Comparison of ENCODE assay signal across 14 mouse cellular contexts in the genomic region with DNA sequence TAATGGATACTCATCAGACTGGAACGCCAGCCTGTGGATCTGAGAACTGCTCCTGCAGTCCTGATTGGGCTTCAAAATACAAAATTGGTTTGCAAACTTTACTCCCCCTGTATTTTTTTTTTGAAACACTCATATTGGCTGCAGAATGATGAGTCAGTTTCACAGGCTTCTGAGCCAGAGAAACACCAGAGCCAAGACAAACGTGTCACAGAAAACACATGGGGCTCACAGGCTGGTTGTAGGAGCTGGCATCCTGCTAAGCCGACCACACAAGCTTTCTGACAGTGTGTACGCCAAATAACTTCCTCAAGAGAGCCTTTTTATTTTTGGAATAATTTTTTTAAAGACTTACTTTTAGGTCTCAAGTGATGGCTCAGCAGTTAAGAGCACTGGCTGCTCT. TPM values are rescaled to one million over a fixed set of nuclear protein-coding genes. Genes with fewer than 3 reads are reported as not detected.
DNase-seq lines count a peak whose midpoint lies in the region; TF ChIP-seq lines count a peak whose summit lies in the region.
"Had no signal": no experiment of that assay in that cellular context is flagged by ENCODE, and none has a peak within 500 bp of the region (broad histone marks: within the 10 kb centered on the region; RNA-seq: fewer than 3 reads in every experiment).

No protein-coding gene starts in this region.

- no peak overlapping the region for H3K4me3 ChIP-seq in left cerebral cortex, adult 2 months
- H3K4me3 ChIP-seq: limb, embryonic 12.5 days had no signal

- no peak; the same call in 1 of the 2 replicates for TF ChIP-seq CTCF in left cerebral cortex, adult 2 months (IDR thresholded peaks at IDR 0.05)

- intact Hi-C loops in left cerebral cortex, adult 2 months (cut with DNase I): loop anchor here (5.0 kb wide), 1 partner anchor 118 kb away; no protein-coding TSS in a partner anchor
- intact Hi-C loops in left cerebral cortex, postnatal 10 days (cut with DNase I): loop anchor here (5.0 kb wide), 1 partner anchor 208 kb away; no protein-coding TSS in a partner anchor

- H3K27ac ChIP-seq in left cerebral cortex, adult 2 months: no peak overlapping the region
- H3K27ac ChIP-seq: limb, embryonic 12.5 days; macrophage had no signal

- peak; percentile 27 to 28 for DNase-seq in left cerebral cortex, adult 2 months (ENCODE audit: extremely low spot score in 1 of 2, low spot score in 2 of 2)
- no peak for DNase-seq in left cerebral cortex, adult 11 months (ENCODE audit: low spot score)
- peak; percentile 58 to 72 for DNase-seq in frontal cortex, adult 2 months (ENCODE audit: extremely low spot score in 1 of 2, low spot score in 1 of 2)
- DNase-seq in left cerebral cortex, postnatal 10 days (ENCODE audit: extremely low spot score in 1 of 2, low spot score in 2 of 2): peak; percentile 28 to 34
- DNase-seq in kidney, postnatal 36 days: no peak
- DNase-seq in urinary bladder, postnatal 10 days (ENCODE audit: low spot score): no peak
- no peak for DNase-seq in adrenal gland, postnatal 4 days (ENCODE audit: low spot score in 2 of 2)
- DNase-seq: adrenal gland, postnatal 10 days; cerebellum, adult 2 months; gastrocnemius, postnatal 25 days; thymus, postnatal 4 days had no signal

RNA-seq across cellular contexts. Expression of gene Tmed3, which starts 35.0 kb away (rescaled TPM):
- 10 to 100 TPM; 27.7 to 30.3 TPM for total RNA-seq in left cerebral cortex, adult 2 months (2021)
- 44.5 and 44.8 TPM in 2 replicates for polyA plus RNA-seq in frontal cortex, adult 2 months (2012; rRNA removed)
- total RNA-seq in left cerebral cortex, postnatal 10 days (2021): 10 to 100 TPM; 27.0 to 31.0 TPM
- 10 to 100 TPM; 92.7 to 92.8 TPM for total RNA-seq in adrenal gland, postnatal 4 days (2021)

RNA-seq across cellular contexts. Expression of gene Minar1, which starts 47.0 kb away (rescaled TPM):
- 1 to 10 TPM; 6.3 to 8.4 TPM for total RNA-seq in left cerebral cortex, adult 2 months (2021)
- polyA plus RNA-seq in frontal cortex, adult 2 months (2012; rRNA removed): 1.7 and 1.8 TPM in 2 replicates
- total RNA-seq in left cerebral cortex, postnatal 10 days (2021): 10 to 100 TPM; 21.3 to 21.4 TPM
- under 1 TPM; 0.42 to 0.65 TPM for total RNA-seq in adrenal gland, postnatal 4 days (2021)
- total RNA-seq: gastrocnemius, postnatal 25 days had no signal
- polyA plus RNA-seq: heart, embryonic 14.5 days; macrophage had no signal

Comparison
In these comparisons a context has a peak if more than half of its experiments do, and no peak if none do; other contexts are left out.
1. DNase-seq: peak in left cerebral cortex, adult 2 months (2 of 2), frontal cortex, adult 2 months (2 of 2) and left cerebral cortex, postnatal 10 days (2 of 2); none in left cerebral cortex, adult 11 months (single experiment), kidney, postnatal 36 days (0 of 2), urinary bladder, postnatal 10 days (single experiment) and adrenal gland, postnatal 4 days (0 of 2).
2. RNA of gene Minar1, which starts 47.0 kb away (total RNA-seq): 21.3 to 21.4 TPM in left cerebral cortex, postnatal 10 days and 6.3 to 8.4 TPM in left cerebral cortex, adult 2 months; 0.42 to 0.65 TPM in adrenal gland, postnatal 4 days; every median in the first group is over 4 times any median in the second.